Mouse (Mus musculus) heart, embryonic 13.5 days (tissue): ENCODE results near the gene Slc10a7. TPM values are rescaled to one million over a fixed set of nuclear protein-coding genes. Genes with fewer than 3 reads are reported as not detected.
A peak's percentile ranks its signal among the peaks of the same experiment; 100 is the strongest.

Experiments used
- ATAC-seq: fragments of 200-750 bp; cut with Nextera tagmentation; 2 replicates; pipeline ENCODE4 v1.8.0; 2017; ENCODE audit warnings: moderate TSS enrichment; ENCODE audit not compliant: insufficient number of reproducible peaks, low FRiP score, low TSS enrichment; ENCODE audit errors: extremely low read depth
- H3K27ac ChIP-seq: fragments of 300-500 bp; sonication (generic); replicated peaks from 2 replicates; pipeline ENCODE4 v1.5.1; 2015; ENCODE audit warnings: moderate library complexity, mild to moderate bottlenecking, inconsistent platforms
- H3K27me3 ChIP-seq: fragments of 300-500 bp; sonication (generic); replicated peaks from 2 replicates; pipeline ENCODE4 v1.6.1; 2015; ENCODE audit warnings: mild to moderate bottlenecking, inconsistent platforms
- H3K36me3 ChIP-seq: fragments of 300-500 bp; sonication (generic); 2 replicates; pipeline ENCODE4 v1.6.1; 2015; ENCODE audit warnings: mild to moderate bottlenecking, inconsistent platforms
- H3K4me1 ChIP-seq: fragments of 300-500 bp; sonication (generic); 2 replicates; pipeline ENCODE4 v1.6.1; 2015; ENCODE audit warnings: inconsistent platforms
- H3K4me2 ChIP-seq: fragments of 300-500 bp; sonication (generic); 2 replicates; pipeline ENCODE4 v1.6.1; 2015; ENCODE audit warnings: inconsistent platforms, mild to moderate bottlenecking, moderate library complexity
- H3K4me3 ChIP-seq: fragments of 300-500 bp; sonication (generic); 2 replicates; pipeline ENCODE4 v1.5.1; 2015; ENCODE audit warnings: moderate library complexity, mild to moderate bottlenecking, inconsistent platforms
- H3K9ac ChIP-seq: fragments of 300-500 bp; sonication (generic); 2 replicates; pipeline ENCODE4 v1.6.1; 2015; ENCODE audit warnings: inconsistent platforms, mild to moderate bottlenecking, moderate library complexity
- H3K9me3 ChIP-seq: fragments of 300-500 bp; sonication (generic); 2 replicates; pipeline ENCODE4 v1.6.1; 2016; ENCODE audit warnings: inconsistent platforms
- WGBS: fragments of 180-500 bp; shearing (Covaris S2); methylation state at CpG from one replicate; pipeline ENCODE4 v1.1.7; 2015; ENCODE audit warnings: mixed read lengths; 5-methylcytosine and 5-hydroxymethylcytosine counted together
- polyA plus RNA-seq: library from polyadenylated mRNA; unstranded; fragments of >200 nt; fragmentation: Nextera tagmentation; extraction: Ambion mirVana; gene quantifications from 2 replicates; pipeline ENCODE4 v1.2.1, GENCODE M21; 2015

The Slc10a7 gene
- polyA plus RNA-seq, 1 experiment from 2014 or later = 10.5 TPM

- no peak for ATAC-seq
Observed at GRCm38 (mm10) chr8:78771256-78771655, 262.1 kb downstream of the Slc10a7 start.

GRCm38 (mm10) chr8:78776816-78777215, 267.7 kb downstream of the Slc10a7 start:
- Histone ChIP-seq H3K4me3 (no peak overlapping the region), H3K9me3 (peaks cover 6% of the 10 kb centered on the region; the same call in 1 of the 2 replicates), H3K9ac (no peak overlapping the region), H3K36me3 (no peaks in the 10 kb centered on the region), H3K4me1 (no peaks in the 10 kb centered on the region), H3K27ac (no peak overlapping the region), H3K27me3 (no peaks in the 10 kb centered on the region), H3K4me2 (no peak overlapping the region)
- WGBS = 69% methylated on average over 9 of the region's 9 CpGs
- no peak for ATAC-seq

More at GRCm38 (mm10) chr8:78771256-78771655, 262.1 kb downstream of the Slc10a7 start:
- Histone ChIP-seq H3K4me2 (peak overlapping the region; percentile 67), H3K9me3 (no peaks in the 10 kb centered on the region), H3K27me3 (no peaks in the 10 kb centered on the region), H3K4me3 (peak overlapping the region; percentile 44), H3K4me1 (peaks cover 10% of the 10 kb centered on the region), H3K27ac (peak overlapping the region; percentile 72), H3K36me3 (no peaks in the 10 kb centered on the region), H3K9ac (peak overlapping the region; percentile 70)
- 22% methylated on average over 7 of the region's 7 CpGs for WGBS

Other genes with a start within 250 kb of the Slc10a7 start
- gene Pou4f2, start 72.7 kb upstream of the Slc10a7 start, polyA plus RNA-seq = not detected in 2 replicates
- 140 and 151 TPM in 2 replicates for gene Rbmxl1, start 448 bp upstream of the Slc10a7 start, polyA plus RNA-seq